Mouse (Mus musculus) macrophage (primary cell): ENCODE measurements around the gene Cdcp2. TPM values are rescaled to one million over a fixed set of nuclear protein-coding genes. Genes with fewer than 3 reads are reported as not detected.

Experiments
- H3K27ac ChIP-seq: fragments of 350-480 bp; formaldehyde crosslinking; 2 replicates; pipeline ENCODE4 v1.9.0; 2021
- H3K36me3 ChIP-seq: fragments of 350-480 bp; formaldehyde crosslinking; 2 replicates; pipeline ENCODE4 v1.9.0; 2021; ENCODE audit errors: inconsistent target
- H3K4me3 ChIP-seq: fragments of 350-480 bp; formaldehyde crosslinking; 2 replicates; pipeline ENCODE4 v1.9.0; 2021; ENCODE audit errors: inconsistent target
- H3K79me2 ChIP-seq: fragments of 350-480 bp; formaldehyde crosslinking; 2 replicates; pipeline ENCODE4 v1.9.0; 2021; ENCODE audit errors: inconsistent target
- WGBS: methylation state at CpG from one replicate; pipeline ENCODE4 v1.1.7; 2026; ENCODE audit warnings: inconsistent platforms; ENCODE audit not compliant: missing documents; 5-methylcytosine and 5-hydroxymethylcytosine counted together
- polyA plus RNA-seq: library from polyadenylated mRNA; stranded (reverse); fragments of 250-400 nt; gene quantifications from 3 replicates; pipeline ENCODE4 v1.2.4, GENCODE M21; 2018; ENCODE audit warnings: inconsistent platforms

Gene Cdcp2
- polyA plus RNA-seq, 1 experiment from 2014 or later = not detected

DNA sequence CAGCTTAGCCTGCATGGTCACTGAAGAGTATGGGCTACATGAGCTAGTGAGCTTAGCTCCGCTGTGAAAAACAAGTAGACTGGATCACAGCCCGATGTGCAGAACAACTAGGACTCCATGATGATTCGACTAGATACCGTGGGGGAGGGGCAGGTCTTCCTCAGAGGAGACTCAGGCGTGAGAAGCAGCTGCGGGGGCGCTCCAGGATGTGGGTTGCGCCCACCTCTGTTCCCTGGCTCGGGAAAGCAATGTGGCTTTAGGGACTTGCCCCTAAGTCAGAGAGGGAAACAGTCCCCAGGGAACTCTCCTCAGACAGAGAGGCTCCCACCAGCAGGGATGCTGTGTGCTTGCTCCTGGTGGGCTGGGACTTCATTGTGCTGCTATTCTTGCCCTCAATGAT is 33.8 kb downstream of the Cdcp2 start:
- no peak overlapping the region for H3K27ac ChIP-seq
- no peaks in the 10 kb centered on the region for H3K36me3 ChIP-seq
- no peak overlapping the region for H3K4me3 ChIP-seq
- 43% methylated on average over 9 of the region's 9 CpGs for WGBS
- H3K79me2 ChIP-seq = no peaks in the 10 kb centered on the region

DNA sequence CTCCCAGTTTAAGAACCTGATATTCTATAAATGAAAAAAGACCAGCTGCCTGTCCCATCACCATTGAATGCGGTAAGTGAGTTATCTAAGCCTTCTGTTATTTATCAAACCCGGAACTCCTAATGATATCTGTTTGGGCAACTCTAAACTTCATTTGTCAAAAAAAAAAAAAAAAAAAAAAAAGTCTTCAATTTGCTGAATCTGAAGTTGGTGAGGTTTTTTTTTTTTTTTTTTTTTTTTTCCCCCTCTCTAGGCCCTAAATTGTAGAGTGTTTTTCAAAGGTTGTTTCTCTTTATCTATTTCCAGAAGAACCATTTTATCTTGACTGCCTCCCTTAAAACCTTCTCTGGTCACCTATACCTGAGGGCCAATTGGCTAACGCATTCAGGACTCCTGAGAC is 38.2 kb downstream of the Cdcp2 start:
- 100% methylated on average over 3 of the region's 3 CpGs for WGBS
- Histone ChIP-seq H3K79me2 (no peaks in the 10 kb centered on the region), H3K4me3 (no peak overlapping the region), H3K27ac (no peak overlapping the region), H3K36me3 (peaks cover 16% of the 10 kb centered on the region)

DNA sequence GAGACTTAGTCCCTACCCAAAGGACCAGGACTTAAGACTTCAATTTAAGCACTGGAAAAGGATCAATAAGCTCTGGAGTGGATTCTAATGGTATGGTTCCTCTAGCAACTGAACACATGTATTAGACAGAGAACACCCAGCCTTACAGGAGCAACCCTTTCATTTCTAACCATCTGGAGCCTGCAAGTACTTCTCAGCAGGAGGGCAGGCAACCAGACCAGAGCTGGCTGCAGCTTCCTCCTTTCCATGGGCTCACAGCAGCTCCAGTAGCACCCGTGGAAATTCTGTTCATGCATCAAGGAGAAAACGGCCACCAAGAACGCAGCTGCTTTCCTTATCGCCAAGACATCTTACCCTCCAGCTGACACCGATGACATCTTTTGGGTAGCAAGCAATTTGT is 39.0 kb downstream of the Cdcp2 start:
- WGBS = 69% methylated on average over 5 of the region's 5 CpGs
- Histone ChIP-seq H3K4me3 (no peak overlapping the region), H3K79me2 (no peaks in the 10 kb centered on the region), H3K27ac (no peak overlapping the region), H3K36me3 (peaks cover 16% of the 10 kb centered on the region)

DNA sequence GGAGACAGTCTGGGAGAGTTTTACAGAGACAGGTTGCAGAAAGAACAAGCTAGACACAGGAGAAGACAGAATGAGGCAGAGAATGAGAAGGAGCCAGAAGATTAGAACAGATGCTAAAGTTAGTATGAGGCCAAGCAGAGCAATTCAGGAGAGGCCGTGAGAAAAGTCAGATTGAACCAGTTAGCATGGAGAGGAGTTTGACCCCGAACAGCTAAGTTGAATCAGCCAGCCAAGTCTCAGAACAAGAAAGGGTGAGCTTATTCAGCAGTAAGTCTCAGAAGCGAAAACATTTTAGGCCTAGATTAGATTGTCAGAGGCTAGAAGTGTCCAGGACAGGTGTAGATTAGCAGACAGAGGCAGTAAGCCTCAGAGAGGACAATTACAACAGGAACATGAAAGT is 39.8 kb downstream of the Cdcp2 start:
- H3K4me3 ChIP-seq = no peak overlapping the region
- H3K36me3 ChIP-seq = peaks cover 16% of the 10 kb centered on the region
- no peaks in the 10 kb centered on the region for H3K79me2 ChIP-seq
- 96% methylated on average over 3 of the region's 3 CpGs for WGBS
- H3K27ac ChIP-seq = no peak overlapping the region

DNA sequence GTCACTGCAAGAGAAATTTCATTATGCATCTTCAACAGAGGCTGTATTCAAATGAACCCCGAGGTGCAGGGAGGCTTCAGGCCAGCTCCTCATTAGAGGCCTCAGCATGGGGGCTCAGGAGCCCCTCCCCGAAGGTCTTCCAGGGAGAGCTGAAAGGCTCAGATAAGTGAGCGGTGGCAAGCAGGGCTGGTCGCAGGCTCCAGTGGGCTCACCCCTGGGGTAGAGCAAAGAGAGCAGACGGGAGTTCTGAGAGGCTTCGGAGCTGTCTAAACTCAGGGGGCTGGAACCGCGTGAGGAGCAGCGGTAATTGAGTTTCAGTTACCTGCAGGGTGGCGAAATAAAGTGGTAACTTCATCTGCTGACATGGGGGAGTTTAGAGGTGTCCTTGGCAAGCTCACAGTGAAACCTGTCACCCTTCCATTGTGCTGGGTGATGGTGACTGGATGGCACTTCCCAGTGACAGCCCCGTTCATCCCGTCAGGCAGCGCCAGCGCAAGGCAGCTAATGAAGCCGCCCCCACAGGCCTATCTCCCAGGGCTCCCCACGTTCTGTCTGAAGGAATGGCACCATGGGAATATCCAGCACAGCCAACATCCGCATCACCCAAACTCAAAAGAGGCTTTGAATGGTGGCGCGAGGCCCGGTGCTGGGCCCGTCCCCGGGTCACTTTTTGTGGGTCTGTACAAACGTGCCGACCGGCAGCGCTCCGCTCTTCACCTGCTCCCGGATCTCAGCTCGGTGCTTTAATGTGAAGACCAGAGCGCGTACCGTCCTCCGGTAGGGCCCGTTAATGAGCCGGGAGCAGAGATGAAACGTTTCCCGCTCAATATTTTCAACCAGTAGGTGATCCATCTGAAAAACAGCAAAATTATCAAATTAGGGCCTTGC is 42.5 kb downstream of the Cdcp2 start:
- 88% methylated on average over 37 of the region's 37 CpGs for WGBS

DNA sequence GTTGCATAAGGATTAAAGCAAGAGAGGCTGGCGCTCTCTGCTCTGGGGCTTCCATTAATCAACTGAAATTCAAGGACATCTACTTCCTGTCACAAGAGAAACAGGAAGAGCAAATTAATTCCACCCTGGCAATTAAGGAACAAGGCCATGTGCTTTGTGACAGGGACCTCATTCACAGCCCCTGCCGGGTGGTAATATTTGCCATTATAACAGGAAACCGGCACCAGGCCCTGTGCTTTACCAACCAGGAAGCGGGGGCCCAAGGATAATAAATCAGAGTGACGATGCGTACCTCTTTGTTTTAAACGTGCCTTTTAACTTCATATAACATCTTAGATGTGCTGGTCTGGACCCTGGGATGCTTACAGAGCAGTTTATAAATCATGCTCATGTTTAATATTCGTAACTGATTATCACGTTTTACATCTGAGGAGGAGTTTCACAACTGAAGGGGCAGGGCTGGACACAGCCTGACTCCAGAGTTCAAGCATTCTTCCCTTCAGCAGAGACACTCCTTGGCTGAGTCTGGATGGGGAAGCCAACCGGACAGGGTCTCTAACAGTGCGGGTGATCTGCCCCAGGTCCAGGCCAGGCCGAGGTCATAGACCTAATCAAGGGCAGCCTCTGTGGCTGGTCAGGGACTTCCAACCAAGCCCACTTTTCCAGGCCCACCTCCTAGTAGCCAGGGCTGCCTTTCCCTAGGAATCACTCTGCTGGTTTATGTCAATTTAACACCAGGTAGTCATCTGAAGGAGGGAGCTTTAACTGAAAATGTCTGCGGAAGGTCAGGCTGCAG is 43.3 kb downstream of the Cdcp2 start:
- no peak overlapping the region for H3K4me3 ChIP-seq
- peaks cover 42% of the 10 kb centered on the region for H3K36me3 ChIP-seq
- no peak overlapping the region for H3K27ac ChIP-seq
- 50% methylated on average over 13 of the region's 13 CpGs for WGBS
- H3K79me2 ChIP-seq = no peaks in the 10 kb centered on the region

More for the DNA sequence above, 42.5 kb downstream of the Cdcp2 start:
- Histone ChIP-seq H3K4me3 (no peak overlapping the region), H3K36me3 (peaks cover 34% of the 10 kb centered on the region), H3K79me2 (no peaks in the 10 kb centered on the region), H3K27ac (no peak overlapping the region)

DNA sequence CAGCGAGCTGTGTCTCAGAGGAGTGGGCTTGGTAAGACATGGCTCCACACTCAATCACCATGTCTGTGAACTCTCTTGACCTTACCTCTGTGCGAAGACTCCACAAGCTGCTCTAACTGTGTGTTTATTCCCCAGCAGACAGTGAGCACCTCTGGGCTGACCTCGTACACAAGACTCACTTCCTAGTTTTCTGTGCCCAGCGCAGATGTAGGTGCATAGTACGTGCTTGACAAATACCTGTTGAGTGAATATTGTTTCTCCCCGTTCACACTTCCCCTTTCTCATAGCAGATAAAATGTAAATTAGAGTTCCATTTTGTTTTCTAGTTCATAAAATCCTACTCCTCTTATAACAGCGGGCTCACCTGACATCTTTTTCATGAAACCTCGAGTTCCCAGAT is 46.8 kb downstream of the Cdcp2 start:
- 82% methylated on average over 8 of the region's 8 CpGs for WGBS
- H3K4me3 ChIP-seq = no peak overlapping the region
- peaks cover 71% of the 10 kb centered on the region for H3K36me3 ChIP-seq
- H3K79me2 ChIP-seq = no peaks in the 10 kb centered on the region
- H3K27ac ChIP-seq = no peak overlapping the region

DNA sequence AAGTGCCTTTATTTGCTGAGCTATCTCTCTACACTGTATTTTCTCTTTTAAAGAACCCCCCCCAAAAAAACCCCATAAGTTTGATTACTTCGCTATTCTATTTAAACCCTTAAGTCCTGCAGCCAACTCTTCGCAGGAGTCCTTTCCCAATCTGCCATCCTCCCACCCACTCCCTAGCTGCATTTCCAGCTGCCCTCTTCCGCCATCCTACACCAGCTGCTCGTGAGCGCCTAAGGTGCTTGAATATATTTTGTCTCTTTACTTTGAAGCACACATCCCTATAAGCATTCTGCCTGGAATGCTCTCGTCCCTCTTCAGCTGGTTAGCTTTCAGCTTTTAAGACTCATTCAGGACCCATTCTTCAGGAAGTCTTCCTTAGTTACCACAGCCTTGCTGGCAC is 54.3 kb downstream of the Cdcp2 start:
- H3K27ac ChIP-seq = no peak overlapping the region
- H3K4me3 ChIP-seq = no peak overlapping the region
- 95% methylated on average over 6 of the region's 6 CpGs for WGBS
- H3K36me3 ChIP-seq = peaks cover 54% of the 10 kb centered on the region
- no peaks in the 10 kb centered on the region; the same call in 1 of the 2 replicates for H3K79me2 ChIP-seq

DNA sequence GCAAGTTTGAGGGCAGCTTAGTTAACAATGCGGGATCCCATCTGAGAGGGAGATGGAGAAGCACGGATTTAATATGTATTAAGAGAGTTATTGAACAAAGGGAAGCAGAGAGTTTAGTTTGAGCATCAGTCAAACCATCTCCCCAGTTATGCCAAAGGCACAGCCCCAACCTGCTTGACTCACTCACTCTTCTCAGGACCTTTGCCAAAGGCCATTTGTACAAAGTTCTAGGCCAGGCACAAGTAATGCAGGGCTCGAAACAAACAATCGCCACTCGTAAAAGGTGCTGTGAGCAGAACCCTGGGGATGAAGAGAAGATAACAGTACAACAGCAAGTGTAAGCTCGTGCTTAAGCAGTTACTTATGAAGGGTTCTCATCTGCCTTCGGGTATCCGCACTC is 55.9 kb downstream of the Cdcp2 start:
- Histone ChIP-seq H3K79me2 (no peaks in the 10 kb centered on the region; the same call in 1 of the 2 replicates), H3K4me3 (no peak overlapping the region), H3K36me3 (peaks cover 50% of the 10 kb centered on the region), H3K27ac (no peak overlapping the region)
- WGBS = 91% methylated on average over 8 of the region's 8 CpGs

DNA sequence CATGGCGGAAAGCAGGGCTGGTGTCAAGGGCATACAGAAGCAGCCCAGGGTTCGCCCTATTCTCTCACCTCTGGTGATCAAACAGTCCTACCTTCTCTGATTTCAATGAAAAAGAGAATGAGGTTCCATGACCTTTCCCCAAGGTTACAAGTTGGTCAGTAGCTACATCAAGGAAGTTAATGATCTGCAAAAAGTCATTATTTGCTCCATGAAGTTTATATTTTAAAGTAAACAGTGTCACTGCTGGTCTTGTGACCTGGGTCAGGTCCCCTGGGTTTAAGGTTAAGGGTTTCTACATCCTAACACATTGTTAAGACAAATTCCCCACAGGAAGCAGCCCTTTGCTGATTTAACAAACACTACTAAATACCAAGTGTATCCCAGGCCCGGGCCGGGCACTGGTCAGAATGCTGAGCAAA is 60.3 kb downstream of the Cdcp2 start:
- WGBS = 97% methylated on average over 4 of the region's 4 CpGs
- H3K79me2 ChIP-seq = peaks cover 20% of the 10 kb centered on the region; the same call in 1 of the 2 replicates
- H3K36me3 ChIP-seq = peaks cover 77% of the 10 kb centered on the region
- H3K4me3 ChIP-seq = no peak overlapping the region
- H3K27ac ChIP-seq = no peak overlapping the region

DNA sequence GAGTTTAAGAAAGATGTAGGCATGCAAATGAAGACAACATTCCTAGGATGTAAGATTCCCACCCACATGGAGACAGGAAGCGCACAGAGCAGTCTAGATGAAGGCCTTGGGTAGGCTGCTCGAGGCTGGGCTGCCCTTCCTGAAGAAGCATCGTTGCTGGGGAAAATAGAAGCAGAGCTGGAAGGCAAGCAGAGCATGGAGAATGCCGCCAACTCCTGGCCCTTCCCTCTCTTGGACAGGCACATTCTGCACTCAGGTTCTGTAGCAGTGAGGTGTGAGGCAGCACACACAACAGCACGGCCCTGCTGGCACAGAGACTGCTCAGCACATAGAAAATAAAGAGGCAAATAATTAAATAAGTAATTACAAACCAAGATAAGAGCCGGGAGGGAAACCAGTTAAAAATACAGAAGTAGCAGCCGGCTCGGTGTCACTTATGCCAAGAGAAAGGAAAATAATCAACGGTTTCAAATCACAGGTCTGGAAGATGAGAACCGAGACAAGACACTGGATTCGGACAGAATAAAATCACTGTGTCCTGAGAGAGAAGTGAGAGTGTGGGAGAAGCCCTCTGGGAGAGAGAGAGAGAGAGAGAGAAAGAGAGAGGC is 62.6 kb downstream of the Cdcp2 start:
- WGBS = 93% methylated on average over 11 of the region's 11 CpGs
- Histone ChIP-seq H3K79me2 (peaks cover 24% of the 10 kb centered on the region; the same call in 1 of the 2 replicates), H3K36me3 (peaks cover 80% of the 10 kb centered on the region), H3K27ac (no peak overlapping the region), H3K4me3 (no peak overlapping the region)

DNA sequence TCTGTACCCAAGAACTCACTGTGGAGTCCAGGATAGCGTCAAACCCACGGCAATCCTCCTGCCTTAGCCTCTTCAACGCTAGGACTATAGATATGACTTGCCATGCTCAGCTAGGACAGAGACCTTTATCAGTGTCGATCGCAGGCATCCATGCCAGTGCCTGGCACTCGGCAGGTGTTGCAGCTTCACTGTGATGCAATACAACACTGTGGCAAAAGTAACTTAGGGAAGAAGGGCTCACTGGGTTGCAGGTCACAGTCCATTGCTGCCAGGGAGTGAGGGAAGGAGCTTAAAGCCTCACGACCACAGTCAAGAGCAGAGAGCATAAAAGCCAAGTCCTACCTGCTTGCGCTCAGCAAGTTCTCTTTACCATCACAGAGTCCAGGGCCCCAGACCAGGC is 63.5 kb downstream of the Cdcp2 start:
- H3K79me2 ChIP-seq = peaks cover 24% of the 10 kb centered on the region; the same call in 1 of the 2 replicates
- WGBS = 90% methylated on average over 8 of the region's 8 CpGs
- peaks cover 80% of the 10 kb centered on the region for H3K36me3 ChIP-seq
- no peak overlapping the region for H3K4me3 ChIP-seq
- H3K27ac ChIP-seq = no peak overlapping the region
